Mouse (Mus musculus): ENCODE measurements at regions not wholly inside any gene's neighbourhood (a gene's known extent, or its start where the extent isn't known, plus 50 kb on each side); places are given as distances from the start of the nearest gene placed in this dataset.

GRCm38 (mm10) chr13:16715296-16715960 lies 703.8 kb downstream of the Inhba start:
- TF ChIP-seq CTCF (IDR thresholded peaks at IDR 0.05; ENCODE audit: low read depth) = no peak
- WGBS = 88% methylated on average over 5 of the region's 5 CpGs
- no peak overlapping the region for H3K9ac ChIP-seq

GRCm38 (mm10) chr13:16716340-16716739 lies 704.7 kb downstream of the Inhba start:
- Histone ChIP-seq H3K27ac (ENCODE audit: low read depth, low read length) (no peak overlapping the region), H3K4me2 (ENCODE audit: low read depth) (no peak overlapping the region), H3K9ac (no peak overlapping the region), H3K27me3 (ENCODE audit: insufficient read depth, low read length) (no peaks in the 10 kb centered on the region), H3K4me1 (ENCODE audit: insufficient read depth) (no peaks in the 10 kb centered on the region), H3K4me3 (ENCODE audit: low read depth, low read length) (no peak overlapping the region), H3K9me3 (ENCODE audit: low read length) (no peaks in the 10 kb centered on the region), H3K36me3 (ENCODE audit: insufficient read depth) (no peaks in the 10 kb centered on the region)
- DNase-seq (no peak), ATAC-seq (no peak)
- no peak for TF ChIP-seq CTCF (IDR thresholded peaks at IDR 0.05; ENCODE audit: low read depth)
- WGBS = 54% methylated on average over 6 of the region's 6 CpGs

More at GRCm38 (mm10) chr13:16715296-16715960, 703.8 kb downstream of the Inhba start:
- H3K36me3 ChIP-seq (ENCODE audit: insufficient read depth) = no peaks in the 10 kb centered on the region
- DNase-seq (no peak), ATAC-seq (no peak)
- no peak overlapping the region for H3K27ac ChIP-seq (ENCODE audit: low read depth, low read length)
- H3K4me1 ChIP-seq (ENCODE audit: insufficient read depth) = no peaks in the 10 kb centered on the region
- H3K9me3 ChIP-seq (ENCODE audit: low read length) = no peaks in the 10 kb centered on the region
- H3K4me2 ChIP-seq (ENCODE audit: low read depth) = no peak overlapping the region
- H3K27me3 ChIP-seq (ENCODE audit: insufficient read depth, low read length) = no peaks in the 10 kb centered on the region
- no peak overlapping the region for H3K4me3 ChIP-seq (ENCODE audit: low read depth, low read length)

GRCm38 (mm10) chr13:16716796-16717749 lies 705.4 kb downstream of the Inhba start:
- DNase-seq (no peak), ATAC-seq (no peak)
- Histone ChIP-seq H3K9me3 (ENCODE audit: low read length) (no peaks in the 10 kb centered on the region), H3K9ac (no peak overlapping the region), H3K27ac (ENCODE audit: low read depth, low read length) (no peak overlapping the region), H3K27me3 (ENCODE audit: insufficient read depth, low read length) (no peaks in the 10 kb centered on the region), H3K4me2 (ENCODE audit: low read depth) (no peak overlapping the region), H3K4me1 (ENCODE audit: insufficient read depth) (no peaks in the 10 kb centered on the region), H3K4me3 (ENCODE audit: low read depth, low read length) (no peak overlapping the region), H3K36me3 (ENCODE audit: insufficient read depth) (no peaks in the 10 kb centered on the region)
- 70% methylated on average over 5 of the region's 5 CpGs for WGBS
- no peak for TF ChIP-seq CTCF (IDR thresholded peaks at IDR 0.05; ENCODE audit: low read depth)

GRCm38 (mm10) chr13:16720090-16720489 lies 708.4 kb downstream of the Inhba start:
- no peak for DNase-seq
- WGBS = 88% methylated on average over 2 of the region's 2 CpGs
- no peaks in the 10 kb centered on the region for H3K4me1 ChIP-seq (ENCODE audit: insufficient read depth)

GRCm38 (mm10) chr13:16725350-16725749 lies 713.7 kb downstream of the Inhba start:
- 81% methylated on average over 5 of the region's 5 CpGs for WGBS
- ATAC-seq (no peak), DNase-seq (no peak)
- Histone ChIP-seq H3K36me3 (ENCODE audit: insufficient read depth) (no peaks in the 10 kb centered on the region), H3K27ac (ENCODE audit: low read depth, low read length) (no peak overlapping the region), H3K4me1 (ENCODE audit: insufficient read depth) (no peaks in the 10 kb centered on the region), H3K9ac (no peak overlapping the region), H3K4me2 (ENCODE audit: low read depth) (no peak overlapping the region), H3K9me3 (ENCODE audit: low read length) (no peaks in the 10 kb centered on the region), H3K4me3 (ENCODE audit: low read depth, low read length) (no peak overlapping the region), H3K27me3 (ENCODE audit: insufficient read depth, low read length) (no peaks in the 10 kb centered on the region)
- TF ChIP-seq CTCF (IDR thresholded peaks at IDR 0.05; ENCODE audit: low read depth) = no peak

More at GRCm38 (mm10) chr13:16720090-16720489, 708.4 kb downstream of the Inhba start:
- ATAC-seq = no peak
- Histone ChIP-seq H3K27ac (ENCODE audit: low read depth, low read length) (no peak overlapping the region), H3K4me3 (ENCODE audit: low read depth, low read length) (no peak overlapping the region), H3K9ac (no peak overlapping the region), H3K27me3 (ENCODE audit: insufficient read depth, low read length) (no peaks in the 10 kb centered on the region), H3K9me3 (ENCODE audit: low read length) (no peaks in the 10 kb centered on the region), H3K36me3 (ENCODE audit: insufficient read depth) (no peaks in the 10 kb centered on the region), H3K4me2 (ENCODE audit: low read depth) (no peak overlapping the region)
- no peak for TF ChIP-seq CTCF (IDR thresholded peaks at IDR 0.05; ENCODE audit: low read depth)

- 79% methylated on average over 1 of the region's 1 CpGs for WGBS
- H3K4me1 ChIP-seq (ENCODE audit: insufficient read depth) = no peaks in the 10 kb centered on the region
- DNase-seq (no peak), ATAC-seq (no peak)
- no peaks in the 10 kb centered on the region for H3K27me3 ChIP-seq (ENCODE audit: insufficient read depth, low read length)
- H3K4me2 ChIP-seq (ENCODE audit: low read depth) = no peak overlapping the region
- no peaks in the 10 kb centered on the region for H3K36me3 ChIP-seq (ENCODE audit: insufficient read depth)
- no peaks in the 10 kb centered on the region for H3K9me3 ChIP-seq (ENCODE audit: low read length)
- no peak overlapping the region for H3K9ac ChIP-seq
- no peak for TF ChIP-seq CTCF (IDR thresholded peaks at IDR 0.05; ENCODE audit: low read depth)
- no peak overlapping the region for H3K4me3 ChIP-seq (ENCODE audit: low read depth, low read length)
- H3K27ac ChIP-seq (ENCODE audit: low read depth, low read length) = no peak overlapping the region
Observed at GRCm38 (mm10) chr13:16738313-16738712, 726.7 kb downstream of the Inhba start.

- no peak for DNase-seq
- no peaks in the 10 kb centered on the region for H3K9me3 ChIP-seq (ENCODE audit: low read length)
- no peaks in the 10 kb centered on the region for H3K27me3 ChIP-seq (ENCODE audit: insufficient read depth, low read length)
- no peaks in the 10 kb centered on the region for H3K4me1 ChIP-seq (ENCODE audit: insufficient read depth)
- H3K4me3 ChIP-seq (ENCODE audit: low read depth, low read length) = no peak overlapping the region
- no peak overlapping the region for H3K27ac ChIP-seq (ENCODE audit: low read depth, low read length)
- no peak overlapping the region for H3K4me2 ChIP-seq (ENCODE audit: low read depth)
- WGBS = 92% methylated on average over 3 of the region's 3 CpGs
- TF ChIP-seq CTCF (IDR thresholded peaks at IDR 0.05; ENCODE audit: low read depth) = no peak
- no peak overlapping the region for H3K9ac ChIP-seq
- no peak for ATAC-seq
- no peaks in the 10 kb centered on the region for H3K36me3 ChIP-seq (ENCODE audit: insufficient read depth)
Observed at GRCm38 (mm10) chr13:16739563-16739962, 727.9 kb downstream of the Inhba start.
